Mouse (Mus musculus) liver, postnatal 0 days (tissue): ENCODE results near the gene Zfp64.

ENCODE experiments used
- CTCF ChIP-seq: sonication (generic); IDR thresholded peaks from 2 replicates; pipeline ENCODE4 v1.5.1; 2016; ENCODE audit warnings: antibody characterized with exemption, low read depth
- EP300 ChIP-seq: IDR thresholded peaks from 2 replicates; pipeline ENCODE4 v1.6.1; 2016; ENCODE audit warnings: antibody characterized with exemption, low read depth, mild to moderate bottlenecking

DNA sequence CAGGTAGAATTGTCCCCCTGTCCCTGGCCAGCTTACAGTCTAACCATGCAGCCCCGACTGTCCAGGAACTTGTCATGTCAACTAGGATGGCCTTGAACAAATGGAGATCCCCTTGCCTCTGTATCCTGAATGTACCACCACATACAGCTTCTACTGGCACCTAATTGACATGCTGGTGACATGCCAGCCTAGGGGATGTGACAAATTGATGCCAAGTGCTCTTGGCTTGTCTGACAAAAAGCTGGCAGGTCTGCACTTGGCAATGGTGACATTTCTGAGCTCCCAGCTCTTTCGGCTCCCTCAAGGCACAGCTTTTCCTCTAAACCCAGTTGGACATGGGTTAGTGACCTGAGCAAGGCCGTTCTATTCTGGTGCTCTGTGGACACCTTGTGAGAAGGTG is 106.8 kb downstream of the Zfp64 start:
- TF ChIP-seq CTCF: no peak
- no peak for TF ChIP-seq EP300
